Mouse (Mus musculus) G1E (cell line): ENCODE results near the gene Zc3h6. TPM values are rescaled to one million over a fixed set of nuclear protein-coding genes. Genes with fewer than 3 reads are reported as not detected.
A peak's percentile ranks its signal among the peaks of the same experiment; 100 is the strongest.

ENCODE experiments used
- ATAC-seq: 2 replicates; pipeline ENCODE4 v1.8.0; 2016; ENCODE audit warnings: mild to moderate bottlenecking; ENCODE audit not compliant: insufficient number of reproducible peaks, poor library complexity, low FRiP score, severe bottlenecking; ENCODE audit errors: extremely low read depth
- DNase-seq: peaks from one replicate; pipeline ENCODE4 v3.0.0; 2012; ENCODE audit warnings: low spot score
- H3K27me3 ChIP-seq: 2 replicates; pipeline ENCODE4 v1.6.1; 2012; ENCODE audit warnings: mild to moderate bottlenecking, low read length, inconsistent platforms; ENCODE audit not compliant: insufficient read depth
- H3K36me3 ChIP-seq: replicated peaks from 2 replicates; pipeline ENCODE3; 2012; ENCODE audit warnings: mild to moderate bottlenecking, inconsistent platforms
- H3K4me1 ChIP-seq: 2 replicates; pipeline ENCODE4 v1.6.1; 2012; ENCODE audit warnings: low read depth, low read length, inconsistent platforms, mixed read lengths; ENCODE audit not compliant: insufficient read depth
- H3K4me3 ChIP-seq: 2 replicates; pipeline ENCODE4 v1.5.1; 2012; ENCODE audit warnings: low read depth, mild to moderate bottlenecking, inconsistent platforms, low read length, moderate library complexity, mixed read lengths
- H3K9me3 ChIP-seq: replicated peaks from 2 replicates; pipeline ENCODE4 v1.6.1; 2012; ENCODE audit warnings: inconsistent platforms
- CTCF ChIP-seq: IDR thresholded peaks from 2 replicates; pipeline ENCODE4 v1.5.1; 2012; ENCODE audit warnings: low read depth, low read length, inconsistent platforms, mixed read lengths
- GATA1 ChIP-seq: IDR thresholded peaks from 2 replicates; pipeline ENCODE4 v1.6.1; 2012; ENCODE audit warnings: borderline replicate concordance, low read length, inconsistent platforms, mixed read lengths
- GATA2 ChIP-seq: IDR thresholded peaks from 2 replicates; pipeline ENCODE4 v1.6.1; 2012; ENCODE audit warnings: low read depth, low read length, inconsistent platforms, borderline replicate concordance
- POLR2AphosphoS5 ChIP-seq: IDR thresholded peaks from 2 replicates; pipeline ENCODE4 v1.6.1; 2012; ENCODE audit warnings: low read depth, low read length, inconsistent platforms; ENCODE audit not compliant: insufficient replicate concordance
- TAL1 ChIP-seq: conservative IDR thresholded peaks from 2 replicates; pipeline ENCODE4 v1.6.1; 2012; ENCODE audit warnings: low read depth, low read length, inconsistent platforms, mixed read lengths
- polyA plus RNA-seq: library from polyadenylated mRNA; stranded (reverse); fragments of >175 nt; gene quantifications from 2 replicates; pipeline ENCODE4 v1.2.3, GENCODE M21; 2012
- total RNA-seq, 2 experiments: library from RNA; stranded (forward) in 1 of 2; stranded (reverse) in 1 of 2; fragments of 200-1000 nt in 1 of 2; fragments of >200 nt in 1 of 2; fragmentation: Nextera tagmentation in 1 of 2; gene quantifications; 2 replicates each; pipeline ENCODE4 v1.2.3; 2014 to 2017

The Zc3h6 gene
- total RNA-seq (2014; fragmentation: Nextera tagmentation) (8.0 and 9.6 TPM in 2 replicates), total RNA-seq (2017) (1.9 TPM in 2 replicates), polyA plus RNA-seq (2.1 and 2.2 TPM in 2 replicates)

GRCm38 (mm10) chr2:128966641-128967580, at the start of gene Zc3h6:
TSS of gene Zc3h6 (plus strand) at chr2:128967402.
- Histone ChIP-seq H3K4me3 (peak within 1 kb of the TSS; percentile 88), H3K36me3 (no peaks in the 10 kb centered on the region), H3K9me3 (no peaks in the 10 kb centered on the region), H3K27me3 (no peaks in the 10 kb centered on the region), H3K4me1 (peaks cover 11% of the 10 kb centered on the region; the same call in 1 of the 2 replicates)
- ATAC-seq (peak; percentile 95), DNase-seq (peak; percentile 83)
- TF ChIP-seq GATA2, result no peak
- TF ChIP-seq GATA1, result no peak
- TF ChIP-seq TAL1, result no peak
- TF ChIP-seq CTCF, result no peak
- no peak for TF ChIP-seq POLR2AphosphoS5

- H3K36me3 ChIP-seq, result peaks cover 47% of the 10 kb centered on the region
- DNase-seq, result no peak
- H3K9me3 ChIP-seq, result no peaks in the 10 kb centered on the region
- H3K4me3 ChIP-seq, result no peak overlapping the region
- H3K4me1 ChIP-seq, result 0 out of 2 replicates have a peak, but pooled peaks cover 5% of the 10 kb centered on the region
- H3K27me3 ChIP-seq, result 0 out of 2 replicates have a peak, but pooled peaks cover 5% of the 10 kb centered on the region
- no peak for ATAC-seq
- TF ChIP-seq GATA2, result no peak
- TF ChIP-seq GATA1, result no peak
- no peak for TF ChIP-seq TAL1
- no peak for TF ChIP-seq POLR2AphosphoS5
- TF ChIP-seq CTCF, result no peak
Observed at GRCm38 (mm10) chr2:128924799-128925198, 42.4 kb upstream of the Zc3h6 start.

- ATAC-seq, result no peak
- no peaks in the 10 kb centered on the region for H3K9me3 ChIP-seq
- no peak overlapping the region for H3K4me3 ChIP-seq
- 0 out of 2 replicates have a peak, but pooled peaks cover 5% of the 10 kb centered on the region for H3K4me1 ChIP-seq
- H3K36me3 ChIP-seq, result peaks cover 79% of the 10 kb centered on the region
- TF ChIP-seq CTCF, result no peak
- no peak for DNase-seq
- H3K27me3 ChIP-seq, result no peaks in the 10 kb centered on the region
Observed at GRCm38 (mm10) chr2:128928446-128928845, 38.8 kb upstream of the Zc3h6 start.

DNA sequence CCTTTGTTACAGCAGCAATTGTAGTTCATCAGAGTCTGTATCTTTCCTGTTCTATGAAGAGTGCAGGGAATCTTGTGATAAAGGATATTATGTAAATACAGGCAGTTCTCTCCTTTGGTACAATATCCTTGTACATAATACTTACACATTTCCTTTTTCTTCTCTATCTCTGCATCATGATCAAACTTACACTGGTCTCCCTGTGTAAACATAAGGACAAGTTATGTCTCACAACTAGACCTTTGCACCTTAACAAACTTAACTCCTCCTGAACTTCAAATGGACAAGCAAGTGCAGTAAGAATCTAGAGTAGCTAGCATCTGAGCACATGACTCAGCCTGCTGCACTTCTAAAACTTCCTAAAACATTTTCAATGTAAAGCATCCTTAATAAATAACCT, 36.5 kb upstream of the Zc3h6 start:
- H3K27me3 ChIP-seq, result no peaks in the 10 kb centered on the region
- H3K4me1 ChIP-seq, result no peaks in the 10 kb centered on the region
- TF ChIP-seq TAL1 (no peak), CTCF (no peak), POLR2AphosphoS5 (no peak), GATA2 (no peak), GATA1 (no peak)
- H3K4me3 ChIP-seq, result no peak overlapping the region
- no peak for DNase-seq
- peaks cover 84% of the 10 kb centered on the region for H3K36me3 ChIP-seq
- no peak for ATAC-seq
- H3K9me3 ChIP-seq, result no peaks in the 10 kb centered on the region

DNA sequence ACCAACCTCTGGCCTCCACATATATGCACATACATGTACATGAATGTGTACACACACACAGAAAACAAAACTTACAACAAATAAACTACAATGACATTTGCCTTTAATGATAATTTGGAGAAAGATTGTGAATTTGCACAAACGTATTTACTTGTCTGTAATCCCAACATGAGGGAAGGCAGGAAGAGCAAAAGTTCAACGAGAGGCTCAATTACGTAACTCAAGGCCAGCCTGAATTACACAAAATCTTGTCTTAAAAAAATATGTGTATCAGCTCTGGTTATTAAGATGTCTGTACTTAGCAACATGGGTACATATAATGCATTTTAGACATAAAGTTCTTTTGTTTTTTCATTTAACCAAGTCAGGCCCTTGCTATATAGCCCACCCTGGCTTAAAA, 30.9 kb upstream of the Zc3h6 start:
- peaks cover 83% of the 10 kb centered on the region for H3K36me3 ChIP-seq
- ATAC-seq, result no peak

More for the DNA sequence above, 30.9 kb upstream of the Zc3h6 start:
- TF ChIP-seq GATA2, result no peak
- no peak for TF ChIP-seq POLR2AphosphoS5
- no peak for TF ChIP-seq CTCF
- no peak for TF ChIP-seq GATA1
- no peak for TF ChIP-seq TAL1
- peaks cover 4% of the 10 kb centered on the region; the same call in 1 of the 2 replicates for H3K4me1 ChIP-seq
- no peaks in the 10 kb centered on the region for H3K27me3 ChIP-seq
- H3K9me3 ChIP-seq, result no peaks in the 10 kb centered on the region
- no peak for DNase-seq
- H3K4me3 ChIP-seq, result no peak overlapping the region
